Mouse (Mus musculus) ES-Bruce4 (cell line): ENCODE data around the gene Shb. TPM values are rescaled to one million over a fixed set of nuclear protein-coding genes. Genes with fewer than 3 reads are reported as not detected.

Experiments used
- H3K27ac ChIP-seq: 2 replicates; pipeline ENCODE4 v1.5.1; 2012; ENCODE audit warnings: low read length, inconsistent platforms; ENCODE audit not compliant: insufficient read depth
- H3K27me3 ChIP-seq: 2 replicates; pipeline ENCODE4 v1.6.1; 2012; ENCODE audit warnings: mild to moderate bottlenecking, low read length, inconsistent platforms; ENCODE audit not compliant: control insufficient read depth, poor library complexity, insufficient read depth, severe bottlenecking
- H3K36me3 ChIP-seq: 2 replicates; pipeline ENCODE4 v1.6.1; 2012; ENCODE audit warnings: inconsistent platforms, mild to moderate bottlenecking, low read length, moderate library complexity; ENCODE audit not compliant: control insufficient read depth, poor library complexity, insufficient read depth, severe bottlenecking
- H3K4me1 ChIP-seq: one replicate; pipeline ENCODE4 v1.8.1; 2011; ENCODE audit warnings: low read length; ENCODE audit not compliant: control insufficient read depth, insufficient read depth
- H3K4me3 ChIP-seq: 2 replicates; pipeline ENCODE4 v1.5.1; 2011; ENCODE audit warnings: low read depth, mild to moderate bottlenecking, low read length
- H3K9ac ChIP-seq: 2 replicates; pipeline ENCODE4 v1.6.1; 2012; ENCODE audit warnings: low read depth, mild to moderate bottlenecking, inconsistent platforms; ENCODE audit not compliant: poor library complexity, severe bottlenecking
- H3K9me3 ChIP-seq: replicated peaks from 2 replicates; pipeline ENCODE4 v1.6.1; 2012; ENCODE audit warnings: mild to moderate bottlenecking, low read length, inconsistent platforms; ENCODE audit not compliant: control insufficient read depth, poor library complexity, insufficient read depth, severe bottlenecking
- CTCF ChIP-seq: IDR thresholded peaks from one replicate; pipeline ENCODE4 v1.8.1; 2011; ENCODE audit warnings: low read depth, low read length
- EP300 ChIP-seq: IDR thresholded peaks from 2 replicates; pipeline ENCODE4 v1.6.1; 2011; ENCODE audit warnings: low read depth, low read length; ENCODE audit not compliant: insufficient read depth
- POLR2A ChIP-seq: IDR thresholded peaks from one replicate; pipeline ENCODE4 v1.8.1; 2011; ENCODE audit warnings: low read length; ENCODE audit not compliant: insufficient read depth
- polyA plus RNA-seq: library from polyadenylated mRNA; stranded (reverse); fragments of >200 nt; gene quantifications from 2 replicates; pipeline ENCODE4 v1.2.4, GENCODE M21; 2011; ENCODE audit warnings: low read depth; ENCODE audit not compliant: missing spikeins, insufficient read depth, insufficient read length

Shb gene
- polyA plus RNA-seq, 1 experiment = 27.4 TPM

- H3K9me3 ChIP-seq = no peaks in the 10 kb centered on the region
- H3K4me3 ChIP-seq = no peak overlapping the region
- TF ChIP-seq CTCF (no peak), POLR2A (no peak), EP300 (no peak)
- H3K27me3 ChIP-seq = no peaks in the 10 kb centered on the region
- no peaks in the 10 kb centered on the region for H3K4me1 ChIP-seq
- H3K36me3 ChIP-seq = peaks cover 2% of the 10 kb centered on the region; the same call in 1 of the 2 replicates
- no peak overlapping the region for H3K27ac ChIP-seq
- no peak overlapping the region; the same call in 1 of the 2 replicates for H3K9ac ChIP-seq
Observed at GRCm38 (mm10) chr4:45407001-45407702, 125.1 kb downstream of the Shb start.

GRCm38 (mm10) chr4:45406397-45406796 lies 125.9 kb downstream of the Shb start:
- no peak overlapping the region for H3K4me3 ChIP-seq
- TF ChIP-seq POLR2A (no peak), CTCF (no peak), EP300 (no peak)
- H3K27me3 ChIP-seq = no peaks in the 10 kb centered on the region
- H3K27ac ChIP-seq = no peak overlapping the region
- peaks cover 2% of the 10 kb centered on the region; the same call in 1 of the 2 replicates for H3K36me3 ChIP-seq
- no peak overlapping the region for H3K9ac ChIP-seq
- no peaks in the 10 kb centered on the region for H3K4me1 ChIP-seq
- no peaks in the 10 kb centered on the region for H3K9me3 ChIP-seq

GRCm38 (mm10) chr4:45405315-45405714 lies 127.0 kb downstream of the Shb start:
- H3K9ac ChIP-seq = no peak overlapping the region
- no peaks in the 10 kb centered on the region for H3K27me3 ChIP-seq
- H3K4me3 ChIP-seq = no peak overlapping the region
- no peaks in the 10 kb centered on the region for H3K9me3 ChIP-seq
- no peak for TF ChIP-seq EP300
- no peak for TF ChIP-seq CTCF
- no peak for TF ChIP-seq POLR2A
- no peaks in the 10 kb centered on the region for H3K4me1 ChIP-seq
- H3K27ac ChIP-seq = no peak overlapping the region
- H3K36me3 ChIP-seq = peaks cover 2% of the 10 kb centered on the region; the same call in 1 of the 2 replicates

GRCm38 (mm10) chr4:45404086-45404485 lies 128.2 kb downstream of the Shb start:
- Histone ChIP-seq H3K9ac (no peak overlapping the region), H3K27ac (no peak overlapping the region), H3K36me3 (peaks cover 7% of the 10 kb centered on the region), H3K27me3 (no peaks in the 10 kb centered on the region), H3K4me1 (no peaks in the 10 kb centered on the region), H3K4me3 (no peak overlapping the region), H3K9me3 (no peaks in the 10 kb centered on the region)
- TF ChIP-seq POLR2A (no peak), EP300 (no peak), CTCF (no peak)

GRCm38 (mm10) chr4:45403499-45403878 lies 128.8 kb downstream of the Shb start:
- Histone ChIP-seq H3K27me3 (no peaks in the 10 kb centered on the region), H3K27ac (no peak overlapping the region), H3K4me1 (no peaks in the 10 kb centered on the region), H3K4me3 (no peak overlapping the region), H3K9me3 (no peaks in the 10 kb centered on the region), H3K36me3 (peaks cover 12% of the 10 kb centered on the region), H3K9ac (no peak overlapping the region)
- TF ChIP-seq EP300 = no peak
- no peak for TF ChIP-seq POLR2A
- no peak for TF ChIP-seq CTCF

- Histone ChIP-seq H3K36me3 (peaks cover 14% of the 10 kb centered on the region), H3K9ac (no peak overlapping the region), H3K27ac (no peak overlapping the region), H3K4me1 (no peaks in the 10 kb centered on the region), H3K27me3 (no peaks in the 10 kb centered on the region), H3K4me3 (no peak overlapping the region), H3K9me3 (no peaks in the 10 kb centered on the region)
- TF ChIP-seq POLR2A (no peak), EP300 (no peak), CTCF (no peak)
Observed at GRCm38 (mm10) chr4:45402878-45403498, 129.3 kb downstream of the Shb start.
